Mouse (Mus musculus) testis, adult 2 months (tissue): ENCODE measurements around the gene Alox12. TPM values are rescaled to one million over a fixed set of nuclear protein-coding genes. Genes with fewer than 3 reads are reported as not detected.

Experiments
- H3K27ac ChIP-seq: fragments of 200-500 bp; 2 replicates; pipeline ENCODE4 v1.5.1; 2012; ENCODE audit warnings: low read depth, low read length; ENCODE audit not compliant: control insufficient read depth, insufficient read depth
- H3K27me3 ChIP-seq: fragments of 200-500 bp; 2 replicates; pipeline ENCODE4 v1.6.1; 2012; ENCODE audit warnings: mild to moderate bottlenecking, low read length, moderate library complexity; ENCODE audit not compliant: control insufficient read depth, insufficient read depth
- H3K36me3 ChIP-seq: fragments of 200-500 bp; 2 replicates; pipeline ENCODE4 v1.6.1; 2012; ENCODE audit warnings: mild to moderate bottlenecking, low read length; ENCODE audit not compliant: control insufficient read depth, insufficient read depth
- H3K4me1 ChIP-seq: fragments of 200-500 bp; 2 replicates; pipeline ENCODE4 v1.6.1; 2012; ENCODE audit warnings: low read length; ENCODE audit not compliant: control insufficient read depth, insufficient read depth
- H3K4me3 ChIP-seq: fragments of 200-500 bp; 2 replicates; pipeline ENCODE4 v1.5.1; 2012; ENCODE audit warnings: low read depth, mild to moderate bottlenecking, low read length, moderate library complexity, mixed read lengths; ENCODE audit not compliant: control insufficient read depth
- CTCF ChIP-seq: fragments of 200-500 bp; IDR thresholded peaks from 2 replicates; pipeline ENCODE4 v1.5.1; 2012; ENCODE audit warnings: low read depth, mild to moderate bottlenecking, inconsistent platforms, low read length, moderate library complexity; ENCODE audit not compliant: control insufficient read depth, insufficient read depth, insufficient replicate concordance
- POLR2A ChIP-seq: fragments of 200-500 bp; IDR thresholded peaks from 2 replicates; pipeline ENCODE4 v1.6.1; 2012; ENCODE audit warnings: low read depth, mild to moderate bottlenecking, inconsistent platforms, low read length, moderate library complexity; ENCODE audit not compliant: control insufficient read depth
- polyA plus RNA-seq: library from polyadenylated mRNA; depleted of rRNA; stranded (reverse); fragments of >200 nt; gene quantifications from 2 replicates; pipeline ENCODE4 v1.2.3, GENCODE M21; 2012

Gene Alox12
- polyA plus RNA-seq, 1 experiment = 4.2 TPM

DNA sequence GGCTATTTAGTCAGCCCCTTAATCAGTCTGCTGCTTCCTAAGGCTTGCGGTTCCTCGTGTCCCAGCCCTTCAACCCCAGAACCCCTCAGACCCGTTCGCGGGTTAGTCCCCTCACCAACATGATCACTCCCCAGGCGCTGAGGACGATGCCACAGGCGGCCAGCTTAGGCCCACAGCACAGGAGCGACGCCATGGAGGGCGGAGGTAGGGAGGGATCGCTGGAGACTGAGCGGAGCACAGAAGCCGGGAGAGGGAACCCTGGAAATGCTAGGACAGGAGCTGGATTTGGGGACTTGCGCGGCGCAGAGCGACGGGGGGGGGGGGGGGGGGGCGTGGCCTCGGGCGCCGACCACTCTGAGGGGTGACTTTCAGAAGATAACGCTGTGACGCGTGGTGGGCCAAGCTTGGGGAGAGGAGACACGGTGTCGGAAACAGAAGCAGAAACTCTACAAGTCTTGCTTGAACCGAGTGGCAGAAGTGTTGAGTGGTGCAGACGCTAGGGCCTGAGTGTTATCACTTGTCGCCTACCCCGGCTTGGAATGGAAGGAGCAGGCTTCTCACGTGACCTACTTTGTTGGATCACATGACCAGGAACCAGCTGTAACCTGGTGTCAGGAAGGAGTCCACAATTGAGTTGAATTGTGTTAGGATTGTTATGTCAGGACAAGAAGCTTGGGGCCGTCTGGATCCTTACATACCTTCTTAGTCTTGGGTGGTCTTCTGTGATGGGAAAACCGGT is 15.4 kb downstream of the Alox12 start, which contains the start of the genes Gm21988 and Rnasek:
Gene Gm21988 (minus strand): TSS at position 290 of the 739 bp plus-strand sequence.
Gene Rnasek (minus strand): TSS at position 302 of the 739 bp plus-strand sequence.
- Histone ChIP-seq H3K4me3 (peak within 1 kb of the TSS; percentile 90), H3K36me3 (no peaks in the 10 kb centered on the region), H3K27me3 (no peaks in the 10 kb centered on the region), H3K27ac (peak within 1 kb of the TSS; percentile 95), H3K4me1 (peaks cover 3% of the 10 kb centered on the region)
- TF ChIP-seq POLR2A = peak; percentile 40
- TF ChIP-seq CTCF = no peak

GRCm38 (mm10) chr11:70238591-70239440 is 16.3 kb downstream of the Alox12 start:
- H3K27ac ChIP-seq = peak overlapping the region; percentile 95
- H3K36me3 ChIP-seq = no peaks in the 10 kb centered on the region
- H3K27me3 ChIP-seq = no peaks in the 10 kb centered on the region
- TF ChIP-seq CTCF (no peak), POLR2A (no peak)
- H3K4me1 ChIP-seq = peaks cover 9% of the 10 kb centered on the region
- H3K4me3 ChIP-seq = peak overlapping the region; percentile 90

- Histone ChIP-seq H3K4me3 (peak within 1 kb of the TSS; percentile 90), H3K27ac (peak within 1 kb of the TSS; percentile 95), H3K27me3 (no peaks in the 10 kb centered on the region), H3K36me3 (no peaks in the 10 kb centered on the region), H3K4me1 (peaks cover 18% of the 10 kb centered on the region)
- TF ChIP-seq CTCF (peak; percentile 50; the same call in 1 of the 2 replicates), POLR2A (peak; percentile 89)
Measured at GRCm38 (mm10) chr11:70237457-70238167, 17.5 kb downstream of the Alox12 start, which contains the start of gene 0610010K14Rik. Gene 0610010K14Rik (minus strand): TSS chr11:70237914.

- no peaks in the 10 kb centered on the region for H3K36me3 ChIP-seq
- no peak for TF ChIP-seq POLR2A
- H3K27ac ChIP-seq = peak overlapping the region; percentile 5; the same call in 1 of the 2 replicates
- H3K4me1 ChIP-seq = peaks cover 23% of the 10 kb centered on the region
- no peak overlapping the region for H3K4me3 ChIP-seq
- no peaks in the 10 kb centered on the region for H3K27me3 ChIP-seq
Measured at GRCm38 (mm10) chr11:70236717-70237116, 18.4 kb downstream of the Alox12 start.

GRCm38 (mm10) chr11:70235254-70235900 is 19.8 kb downstream of the Alox12 start:
- Histone ChIP-seq H3K36me3 (no peaks in the 10 kb centered on the region), H3K4me1 (peaks cover 26% of the 10 kb centered on the region), H3K27me3 (no peaks in the 10 kb centered on the region; the same call in 1 of the 2 replicates), H3K27ac (no peak overlapping the region), H3K4me3 (no peak overlapping the region)
- TF ChIP-seq POLR2A = no peak
- TF ChIP-seq CTCF = no peak

DNA sequence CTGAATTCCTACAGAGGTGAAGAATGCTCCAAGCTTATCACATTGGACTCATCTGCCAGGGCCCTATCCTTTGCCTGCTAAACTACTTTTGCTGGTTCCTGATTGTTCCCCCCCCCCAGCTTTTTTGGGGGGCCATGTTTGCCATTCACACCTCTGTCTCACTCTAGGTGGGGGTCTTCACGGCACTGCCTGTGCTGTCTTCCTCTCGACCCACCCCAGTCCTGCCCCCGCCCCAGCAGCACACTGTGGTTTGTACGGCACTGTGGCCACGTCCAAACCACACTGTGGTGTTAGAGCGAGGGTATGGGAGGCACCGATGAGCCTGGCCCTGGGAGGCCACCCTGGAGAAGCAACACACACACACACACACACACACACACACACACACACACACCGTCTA is 20.7 kb downstream of the Alox12 start:
- TF ChIP-seq POLR2A (no peak), CTCF (no peak; the same call in 1 of the 2 replicates)
- Histone ChIP-seq H3K4me1 (peaks cover 33% of the 10 kb centered on the region), H3K36me3 (no peaks in the 10 kb centered on the region), H3K27me3 (no peaks in the 10 kb centered on the region; the same call in 1 of the 2 replicates), H3K27ac (peak overlapping the region; percentile 65), H3K4me3 (no peak overlapping the region)

DNA sequence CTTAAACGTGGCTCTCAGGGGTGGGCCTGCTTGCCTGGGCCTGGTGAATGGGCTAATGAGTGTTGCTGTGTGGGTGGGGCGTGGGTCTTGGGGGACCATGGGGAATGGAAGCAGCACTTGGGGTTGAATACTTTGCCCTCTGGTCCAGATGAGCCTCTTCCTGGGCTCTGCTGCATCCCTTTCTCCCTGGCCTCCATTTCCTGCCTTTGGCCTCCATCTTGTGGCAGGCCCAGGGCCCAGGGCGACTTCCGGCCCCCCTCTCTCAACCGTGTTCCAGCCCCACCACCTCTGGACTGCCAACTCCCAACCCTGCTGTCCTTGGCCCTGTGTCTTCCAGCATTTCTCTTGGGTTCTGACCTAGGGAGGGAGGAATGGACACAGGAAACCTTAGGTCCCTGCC is 21.1 kb downstream of the Alox12 start:
- Histone ChIP-seq H3K4me3 (no peak overlapping the region; the same call in 1 of the 2 replicates), H3K27me3 (no peaks in the 10 kb centered on the region; the same call in 1 of the 2 replicates), H3K36me3 (no peaks in the 10 kb centered on the region), H3K27ac (peak overlapping the region; percentile 65), H3K4me1 (peaks cover 38% of the 10 kb centered on the region)
- TF ChIP-seq POLR2A (no peak), CTCF (no peak)
